Mouse (Mus musculus): ENCODE data around the gene Cdx2.

- TF ChIP-seq EP300 (IDR thresholded peaks at IDR 0.05; ENCODE audit: low read depth), result no peak
- TF ChIP-seq CTCF (IDR thresholded peaks at IDR 0.05; ENCODE audit: low read depth), result no peak
Measured at GRCm38 (mm10) chr5:147339560-147339959, 32.5 kb upstream of the Cdx2 start.
